Mouse (Mus musculus) liver, embryonic 14.5 days (tissue): ENCODE data around the gene Gm49776. TPM values are rescaled to one million over a fixed set of nuclear protein-coding genes. Genes with fewer than 3 reads are reported as not detected.

Experiments
- ATAC-seq: fragments of 200-750 bp; cut with Nextera tagmentation; 2 replicates; pipeline ENCODE4 v1.8.0; 2017; ENCODE audit warnings: moderate number of reproducible peaks, mild to moderate bottlenecking, moderate library complexity; ENCODE audit not compliant: insufficient read depth
- DNase-seq, 3 experiments: peaks; one replicate each; pipeline ENCODE4 v3.0.0-alpha.2; 2012 to 2013; ENCODE audit warnings: low read depth in 3 of 3, low spot score in 3 of 3
- H3K27ac ChIP-seq: fragments of 300-500 bp; sonication (generic); 2 replicates; pipeline ENCODE4 v1.5.1; 2014; ENCODE audit warnings: moderate library complexity, mild to moderate bottlenecking, control low read depth, inconsistent platforms
- H3K27me3 ChIP-seq: fragments of 300-500 bp; sonication (generic); 2 replicates; pipeline ENCODE4 v1.6.1; 2014; ENCODE audit warnings: mild to moderate bottlenecking, low read length, moderate library complexity; ENCODE audit not compliant: control insufficient read depth, insufficient read depth
- H3K36me3 ChIP-seq: fragments of 300-500 bp; sonication (generic); replicated peaks from 2 replicates; pipeline ENCODE4 v1.6.1; 2014; ENCODE audit warnings: low read depth; ENCODE audit not compliant: control insufficient read depth, insufficient read depth
- H3K4me1 ChIP-seq, 2 experiments: fragments of 200-500 bp in 1 of 2; fragments of 300-500 bp in 1 of 2; sonication (generic) in 1 of 2; replicated peaks; 2 replicates each; pipeline ENCODE4 v1.6.1; 2012 to 2014; ENCODE audit warnings: antibody characterized with exemption in 1 of 2, inconsistent platforms in 1 of 2, low read length in 1 of 2; ENCODE audit not compliant: control insufficient read depth in 2 of 2, insufficient read depth in 2 of 2
- H3K4me2 ChIP-seq: fragments of 300-500 bp; sonication (generic); 2 replicates; pipeline ENCODE4 v1.6.1; 2014; ENCODE audit warnings: low read depth, mild to moderate bottlenecking, control low read depth, moderate library complexity
- H3K4me3 ChIP-seq, 2 experiments: fragments of 200-500 bp in 1 of 2; fragments of 300-500 bp in 1 of 2; sonication (generic) in 1 of 2; 2 replicates each; pipeline ENCODE4 v1.5.1; 2012 to 2014; ENCODE audit warnings: low read depth in 2 of 2, low read length in 2 of 2, mild to moderate bottlenecking in 2 of 2, control low read depth in 1 of 2, inconsistent platforms in 1 of 2, moderate library complexity in 1 of 2; ENCODE audit not compliant: insufficient read depth in 1 of 2
- H3K9ac ChIP-seq: fragments of 300-500 bp; sonication (generic); replicated peaks from 2 replicates; pipeline ENCODE4 v1.6.1; 2014; ENCODE audit warnings: mild to moderate bottlenecking, control low read depth, moderate library complexity
- H3K9me3 ChIP-seq: fragments of 300-500 bp; sonication (generic); 2 replicates; pipeline ENCODE4 v1.6.1; 2016; ENCODE audit warnings: low read length, mixed read lengths; ENCODE audit not compliant: control insufficient read depth
- CTCF ChIP-seq: IDR thresholded peaks from 2 replicates; pipeline ENCODE4 v1.5.1; 2016; ENCODE audit warnings: antibody characterized with exemption, low read depth, control low read depth
- EP300 ChIP-seq: IDR thresholded peaks from 2 replicates; pipeline ENCODE4 v1.6.1; 2016; ENCODE audit warnings: antibody characterized with exemption, low read depth
- WGBS: fragments of 180-500 bp; shearing (Covaris S2); extraction: QIAGEN DNeasy Blood & Tissue Kit; methylation state at CpG from one replicate; pipeline ENCODE4 v1.1.7; 2014; ENCODE audit not compliant: insufficient replicate concordance; 5-methylcytosine and 5-hydroxymethylcytosine counted together
- polyA plus RNA-seq, 2 experiments: library from polyadenylated mRNA; depleted of rRNA in 1 of 2; stranded (reverse) in 1 of 2; unstranded in 1 of 2; fragments of >200 nt; fragmentation: Nextera tagmentation in 1 of 2; extraction: Ambion mirVana in 1 of 2; gene quantifications; 2 replicates each; pipeline versions ENCODE4 v1.2.1 to v1.2.3; 2012 to 2014

The Gm49776 gene
- polyA plus RNA-seq, 2 experiments = 0.18 to 1.3 TPM

GRCm38 (mm10) chr16:18217579-18217978 lies 40.5 kb downstream of the Gm49776 start, which contains the start of gene Ccdc188:
Gene Ccdc188, plus strand, starts transcription at chr16:18217879.
- no peak within 1 kb of the TSS for H3K27ac ChIP-seq
- no peak within 1 kb of the TSS for H3K4me2 ChIP-seq
- H3K36me3 ChIP-seq = no peaks in the 10 kb centered on the region
- no peak for ATAC-seq
- no peaks in the 10 kb centered on the region for H3K9me3 ChIP-seq
- 66% methylated on average over 4 of the region's 4 CpGs for WGBS
- H3K9ac ChIP-seq = no peak within 1 kb of the TSS
- no peak within 1 kb of the TSS for H3K4me3 ChIP-seq
- no peak for TF ChIP-seq CTCF
- TF ChIP-seq EP300 = no peak
- no peaks in the 10 kb centered on the region for H3K4me1 ChIP-seq
- DNase-seq = no peak
- no peaks in the 10 kb centered on the region for H3K27me3 ChIP-seq

DNA sequence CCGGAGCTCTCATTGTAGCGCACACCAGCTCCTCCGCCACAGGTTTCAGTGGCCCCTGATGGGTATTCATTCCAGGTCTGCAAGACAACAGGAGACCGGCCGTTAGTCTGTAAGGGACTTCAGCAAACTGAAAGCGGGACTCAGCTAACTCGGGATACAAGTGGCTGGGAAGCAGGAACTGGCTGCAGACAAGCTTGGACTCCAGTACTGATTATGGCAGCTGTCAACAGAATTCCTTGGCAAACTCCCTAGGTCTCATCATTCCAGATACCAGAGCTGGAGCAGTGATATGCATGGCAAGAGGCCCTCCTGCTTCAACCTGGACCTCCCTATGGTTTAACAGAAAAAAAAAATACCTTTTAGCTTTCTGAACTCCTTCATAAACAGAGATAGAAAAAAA lies 43.3 kb downstream of the Gm49776 start:
- H3K4me3 ChIP-seq = no peak overlapping the region
- ATAC-seq (no peak), DNase-seq (no peak)

DNA sequence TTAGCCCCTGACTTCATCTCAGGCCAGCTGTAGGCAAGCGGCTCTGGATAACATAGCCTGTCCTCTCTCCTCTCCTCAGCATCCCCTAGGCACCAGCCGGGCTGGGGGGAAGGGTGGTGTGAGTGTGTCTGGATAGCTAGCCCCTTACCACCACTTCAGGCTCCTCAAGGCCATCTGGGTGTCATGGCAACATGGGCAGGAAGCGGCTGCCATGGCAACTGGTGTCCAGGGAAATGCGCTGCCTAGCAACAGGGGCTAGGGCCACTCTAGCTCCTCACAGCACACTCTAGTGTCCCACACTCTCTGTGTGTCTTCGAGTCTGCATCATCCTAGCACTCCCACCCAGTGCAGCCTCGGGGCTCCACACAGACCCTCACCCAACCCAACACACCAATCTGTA lies 44.4 kb downstream of the Gm49776 start:
- DNase-seq (no peak), ATAC-seq (no peak)
- Histone ChIP-seq H3K9ac (no peak overlapping the region), H3K9me3 (no peaks in the 10 kb centered on the region), H3K4me3 (no peak overlapping the region), H3K4me1 (no peaks in the 10 kb centered on the region), H3K27ac (no peak overlapping the region), H3K36me3 (no peaks in the 10 kb centered on the region), H3K4me2 (no peak overlapping the region), H3K27me3 (no peaks in the 10 kb centered on the region)
- 56% methylated on average over 6 of the region's 6 CpGs for WGBS
- TF ChIP-seq EP300 (no peak), CTCF (no peak)

More for the DNA sequence above, 43.3 kb downstream of the Gm49776 start:
- Histone ChIP-seq H3K4me2 (no peak overlapping the region), H3K9me3 (no peaks in the 10 kb centered on the region), H3K4me1 (no peaks in the 10 kb centered on the region), H3K27me3 (no peaks in the 10 kb centered on the region), H3K27ac (no peak overlapping the region), H3K9ac (no peak overlapping the region), H3K36me3 (no peaks in the 10 kb centered on the region)
- WGBS = 69% methylated on average over 7 of the region's 7 CpGs
- no peak for TF ChIP-seq EP300
- TF ChIP-seq CTCF = no peak

DNA sequence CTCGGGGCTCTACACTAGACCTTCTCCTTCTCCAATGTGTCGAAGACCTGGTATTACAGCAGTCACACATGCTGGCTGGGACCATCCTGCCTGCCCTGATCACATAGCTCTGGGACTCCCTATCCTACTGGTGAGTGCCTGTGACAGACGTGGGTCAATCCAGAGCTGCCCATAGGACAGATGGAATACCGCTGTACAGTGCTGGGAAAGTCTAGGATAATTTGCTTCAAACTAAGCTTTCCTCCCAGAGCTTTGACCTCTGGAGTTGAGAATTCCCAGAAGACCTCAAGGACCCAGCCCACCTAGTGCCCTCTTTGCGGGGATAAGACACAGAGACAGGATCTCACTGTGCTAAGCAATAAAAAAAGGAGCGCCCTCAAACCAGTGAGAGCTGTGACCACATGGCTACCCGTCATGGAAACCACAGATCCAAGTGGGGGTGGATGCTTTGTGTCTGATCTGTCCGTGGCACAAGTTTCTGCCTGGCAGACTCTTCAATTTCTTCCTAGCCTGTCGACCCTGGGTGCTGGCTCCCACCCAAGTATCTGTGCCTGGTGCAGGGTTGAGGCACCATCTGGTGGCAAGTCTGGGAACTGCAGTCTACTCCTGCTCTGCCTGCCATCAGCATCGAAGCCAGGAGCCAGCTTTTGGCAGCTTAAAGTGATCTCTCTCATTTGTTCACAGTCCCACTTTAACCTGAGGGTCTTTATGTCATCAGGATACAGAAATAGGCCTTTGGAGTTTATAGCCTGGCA lies 46.5 kb downstream of the Gm49776 start:
- TF ChIP-seq EP300 = no peak
- TF ChIP-seq CTCF = peak; percentile 97
- Histone ChIP-seq H3K9ac (no peak overlapping the region), H3K36me3 (no peaks in the 10 kb centered on the region), H3K27me3 (no peaks in the 10 kb centered on the region), H3K4me3 (no peak overlapping the region), H3K27ac (no peak overlapping the region), H3K9me3 (no peaks in the 10 kb centered on the region), H3K4me2 (no peak overlapping the region), H3K4me1 (no peaks in the 10 kb centered on the region)
- ATAC-seq (no peak), DNase-seq (peak in 2 of 3 experiments; percentile 18 to 25)
- WGBS = 35% methylated on average over 10 of the region's 10 CpGs

- H3K4me2 ChIP-seq = no peak overlapping the region
- 17% methylated on average over 8 of the region's 8 CpGs for WGBS
- no peaks in the 10 kb centered on the region for H3K36me3 ChIP-seq
- H3K4me1 ChIP-seq = no peaks in the 10 kb centered on the region
- H3K27ac ChIP-seq = no peak overlapping the region
- DNase-seq (peak in 1 of 3 experiments; percentile 15), ATAC-seq (no peak)
- no peak overlapping the region for H3K9ac ChIP-seq
- H3K4me3 ChIP-seq = no peak overlapping the region
- no peaks in the 10 kb centered on the region for H3K9me3 ChIP-seq
- no peaks in the 10 kb centered on the region for H3K27me3 ChIP-seq
- no peak for TF ChIP-seq EP300
- peak; percentile 85 for TF ChIP-seq CTCF
These were observed 47.3 kb downstream of the Gm49776 start for GRCm38 (mm10) chr16:18210701-18211416.
